Mouse (Mus musculus): ENCODE measurements at regions not wholly inside any gene's neighbourhood (a gene's known extent, or its start where the extent isn't known, plus 50 kb on each side); places are given as distances from the start of the nearest gene placed in this dataset.
"Not testable (repeated sequence)": the region's sequence is repeated elsewhere in the genome, so short reads cannot be mapped to it uniquely, and the experiment has no call there.

DNA sequence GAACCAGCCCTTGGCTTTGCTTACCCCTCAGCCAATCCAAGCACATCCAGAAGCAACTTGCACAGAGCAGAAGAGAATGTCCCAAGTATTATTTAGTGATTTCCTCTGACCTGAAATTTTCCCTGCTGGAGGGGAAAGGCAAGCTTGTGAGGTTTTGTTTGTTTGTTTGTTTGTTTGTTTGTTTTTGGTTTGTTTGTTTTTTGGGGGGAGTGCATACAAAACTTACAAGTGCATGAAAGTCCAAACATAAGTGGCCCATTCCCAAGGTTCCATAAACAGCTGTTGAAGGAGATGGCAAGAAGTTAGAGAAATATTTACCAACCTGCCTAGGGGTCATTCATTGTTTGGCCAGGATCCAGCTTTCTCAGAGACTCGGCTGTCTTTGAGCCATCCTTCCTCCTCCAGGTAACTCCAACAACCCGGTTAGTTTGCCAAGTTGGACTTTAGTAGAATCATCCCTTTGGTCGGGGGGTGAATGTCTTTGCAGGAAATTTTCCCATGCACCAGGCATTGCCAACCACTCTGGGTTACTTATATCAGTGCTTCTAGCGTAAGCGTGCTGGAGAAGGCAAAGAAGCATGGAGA, 175.3 kb downstream of the Ifng start:
- H3K9ac ChIP-seq (ENCODE audit: low read depth, low read length), result no peak overlapping the region
- no peaks in the 10 kb centered on the region for H3K36me3 ChIP-seq (ENCODE audit: control insufficient read depth, insufficient read depth, low read length)
- no peak overlapping the region for H3K4me3 ChIP-seq (ENCODE audit: insufficient read depth, low read depth, low read length)
- H3K27ac ChIP-seq (replicated peaks; ENCODE audit: insufficient read depth, low read depth, low read length), result no peak overlapping the region
- no peaks in the 10 kb centered on the region for H3K79me2 ChIP-seq (ENCODE audit: control insufficient read depth, insufficient read depth, low read length)
- 79% methylated on average over 5 of the region's 5 CpGs for WGBS
- H3K27me3 ChIP-seq (ENCODE audit: control insufficient read depth, insufficient read depth, low read length), result no peaks in the 10 kb centered on the region
- H3K4me1 ChIP-seq (ENCODE audit: control insufficient read depth, insufficient read depth, low read length), result no peaks in the 10 kb centered on the region
- DNase-seq (ENCODE audit: extremely low read depth, low read depth, low spot score), result no peak
- no peak for TF ChIP-seq CTCF (IDR thresholded peaks at IDR 0.05; ENCODE audit: low read depth, low read length)
- no peak for TF ChIP-seq POLR2A (IDR thresholded peaks at IDR 0.05; ENCODE audit: extremely low read depth, insufficient read depth, low read length)

DNA sequence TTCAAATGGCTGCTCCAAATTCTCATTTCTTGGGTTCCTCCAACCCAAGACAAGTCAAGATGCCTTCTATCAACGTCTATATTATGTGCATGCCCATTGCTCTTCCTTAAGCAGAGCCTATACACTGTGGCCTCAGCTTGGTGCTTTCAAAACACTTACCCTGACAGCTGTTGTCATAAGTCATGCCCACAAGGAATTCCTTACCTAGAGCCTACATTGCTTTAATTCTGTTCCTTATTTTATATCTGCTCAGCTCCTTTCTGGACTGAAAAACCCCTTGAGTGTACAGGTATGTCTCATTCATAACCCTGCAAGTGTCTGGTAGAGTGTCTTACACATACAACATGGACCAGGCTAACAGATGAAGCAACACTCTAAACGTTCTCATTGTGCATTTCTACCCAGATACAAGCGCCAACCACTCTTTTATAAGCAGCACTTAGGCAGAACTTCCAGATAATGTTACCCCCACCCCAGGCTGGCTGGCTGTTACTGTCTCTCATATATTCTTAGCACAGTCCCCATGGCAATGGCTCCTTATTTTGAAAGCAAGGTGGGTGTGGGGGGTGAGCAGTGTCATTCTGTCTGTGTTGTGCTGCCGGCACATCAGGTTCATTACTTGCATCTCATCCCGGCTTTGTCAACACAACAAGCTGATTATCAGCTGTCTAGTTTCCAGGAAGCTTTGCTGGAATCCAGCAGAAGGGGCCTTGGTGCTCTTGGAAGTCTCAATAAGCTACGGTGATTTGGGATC, 176.6 kb downstream of the Ifng start:
- Histone ChIP-seq H3K4me3 (ENCODE audit: insufficient read depth, low read depth, low read length) (no peak overlapping the region), H3K27me3 (ENCODE audit: control insufficient read depth, insufficient read depth, low read length) (no peaks in the 10 kb centered on the region), H3K9ac (ENCODE audit: low read depth, low read length) (no peak overlapping the region), H3K36me3 (ENCODE audit: control insufficient read depth, insufficient read depth, low read length) (no peaks in the 10 kb centered on the region), H3K4me1 (ENCODE audit: control insufficient read depth, insufficient read depth, low read length) (no peaks in the 10 kb centered on the region), H3K27ac (replicated peaks; ENCODE audit: insufficient read depth, low read depth, low read length) (no peak overlapping the region), H3K79me2 (ENCODE audit: control insufficient read depth, insufficient read depth, low read length) (no peaks in the 10 kb centered on the region)
- DNase-seq (ENCODE audit: extremely low read depth, low read depth, low spot score), result no peak
- WGBS, result 72% methylated on average over 6 of the region's 6 CpGs
- TF ChIP-seq CTCF (IDR thresholded peaks at IDR 0.05; ENCODE audit: low read depth, low read length), result no peak
- no peak for TF ChIP-seq POLR2A (IDR thresholded peaks at IDR 0.05; ENCODE audit: extremely low read depth, insufficient read depth, low read length)

DNA sequence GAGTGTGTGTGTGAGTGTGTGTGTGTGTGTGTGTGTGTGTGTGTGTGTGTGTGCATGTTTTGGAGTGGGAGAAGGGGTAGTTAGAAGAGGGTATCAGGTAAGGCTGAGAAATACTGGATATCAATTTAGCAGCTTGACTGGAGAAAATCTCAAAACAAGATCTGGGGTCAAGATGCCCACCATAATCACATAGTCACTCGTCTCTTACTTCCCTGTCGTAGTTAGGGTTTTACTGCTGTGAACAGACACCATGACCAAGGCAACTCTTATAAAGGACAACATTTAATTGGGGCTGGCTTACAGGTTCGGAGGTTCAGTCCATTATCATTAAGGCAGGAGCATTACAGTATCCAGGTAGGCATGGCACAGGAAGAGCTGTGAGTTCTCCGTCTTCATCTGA, 177.4 kb downstream of the Ifng start:
- H3K27me3 ChIP-seq (ENCODE audit: control insufficient read depth, insufficient read depth, low read length); H3K79me2 ChIP-seq (ENCODE audit: control insufficient read depth, insufficient read depth, low read length); H3K9ac ChIP-seq (ENCODE audit: low read depth, low read length); H3K4me1 ChIP-seq (ENCODE audit: control insufficient read depth, insufficient read depth, low read length); H3K36me3 ChIP-seq (ENCODE audit: control insufficient read depth, insufficient read depth, low read length); H3K27ac ChIP-seq (replicated peaks; ENCODE audit: insufficient read depth, low read depth, low read length); H3K4me3 ChIP-seq (ENCODE audit: insufficient read depth, low read depth, low read length); DNase-seq (ENCODE audit: extremely low read depth, low read depth, low spot score): not testable (repeated sequence)
- WGBS, result 94% methylated on average over 4 of the region's 4 CpGs

DNA sequence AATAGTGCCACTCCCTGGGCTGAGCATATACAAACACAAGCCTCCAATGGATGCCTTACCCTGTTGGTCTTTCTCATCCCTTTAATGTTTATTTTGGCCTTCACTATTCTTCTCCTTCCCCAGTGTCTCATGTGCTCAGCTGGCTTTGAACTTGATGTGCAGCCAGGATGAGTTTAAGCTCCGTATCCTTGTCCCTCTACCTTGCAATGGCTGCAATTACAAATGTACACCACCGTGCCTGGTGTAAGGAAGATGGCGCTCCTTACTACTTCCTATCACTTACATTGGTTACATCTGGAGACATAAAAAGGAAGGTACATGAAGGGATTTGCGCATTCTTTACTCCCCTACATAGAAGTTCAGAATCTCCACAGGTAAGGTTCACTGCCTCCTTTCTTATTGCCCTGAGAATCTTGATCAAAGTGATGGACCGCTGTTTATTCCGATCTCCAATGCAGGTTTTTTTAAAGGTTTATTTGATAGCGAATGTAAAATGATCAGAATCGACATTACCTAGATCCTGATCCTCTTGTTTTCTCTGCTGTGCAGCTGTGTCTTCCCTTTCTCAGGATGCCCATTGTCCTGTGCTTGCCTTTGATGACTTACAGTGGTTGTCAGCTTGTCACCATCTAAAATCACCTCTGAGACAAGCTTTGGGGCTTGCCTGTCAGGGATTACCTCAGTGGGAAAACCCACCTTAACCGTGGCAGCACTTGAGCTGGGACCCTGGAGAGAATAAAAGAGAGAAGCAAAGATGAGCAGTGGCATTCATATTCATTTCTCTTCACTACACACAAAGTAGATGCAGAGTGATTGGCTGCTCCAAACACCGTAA, 178.1 kb downstream of the Ifng start:
- Histone ChIP-seq H3K4me3 (ENCODE audit: insufficient read depth, low read depth, low read length) (no peak overlapping the region), H3K4me1 (ENCODE audit: control insufficient read depth, insufficient read depth, low read length) (no peaks in the 10 kb centered on the region), H3K9ac (ENCODE audit: low read depth, low read length) (no peak overlapping the region), H3K27me3 (ENCODE audit: control insufficient read depth, insufficient read depth, low read length) (no peaks in the 10 kb centered on the region), H3K27ac (replicated peaks; ENCODE audit: insufficient read depth, low read depth, low read length) (no peak overlapping the region), H3K79me2 (ENCODE audit: control insufficient read depth, insufficient read depth, low read length) (no peaks in the 10 kb centered on the region), H3K36me3 (ENCODE audit: control insufficient read depth, insufficient read depth, low read length) (no peaks in the 10 kb centered on the region)
- TF ChIP-seq CTCF (IDR thresholded peaks at IDR 0.05; ENCODE audit: low read depth, low read length), result no peak
- TF ChIP-seq POLR2A (IDR thresholded peaks at IDR 0.05; ENCODE audit: extremely low read depth, insufficient read depth, low read length), result no peak
- WGBS, result 95% methylated on average over 10 of the region's 10 CpGs
- no peak for DNase-seq (ENCODE audit: extremely low read depth, low read depth, low spot score)

DNA sequence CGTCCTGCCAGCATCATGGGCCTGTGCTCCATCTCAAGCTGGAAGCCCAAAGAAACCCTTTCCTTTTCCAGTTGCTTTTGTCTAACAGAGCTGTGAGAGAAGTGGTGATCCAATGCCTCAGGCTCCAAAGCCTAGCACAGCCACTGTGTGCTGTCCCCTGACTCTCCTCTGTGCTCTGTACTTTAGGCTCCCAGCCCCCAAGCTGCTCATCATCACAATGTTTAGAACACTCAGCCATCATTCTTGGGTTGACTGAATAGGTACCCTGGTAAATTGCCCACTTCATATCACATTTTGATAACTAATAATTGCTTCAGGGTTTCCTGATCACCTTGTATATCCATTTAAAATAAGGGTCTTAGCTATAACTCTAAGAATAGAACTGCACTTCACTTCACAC, 178.8 kb downstream of the Ifng start:
- H3K27me3 ChIP-seq (ENCODE audit: control insufficient read depth, insufficient read depth, low read length), result no peaks in the 10 kb centered on the region
- no peak for TF ChIP-seq CTCF (IDR thresholded peaks at IDR 0.05; ENCODE audit: low read depth, low read length)
- no peak for TF ChIP-seq POLR2A (IDR thresholded peaks at IDR 0.05; ENCODE audit: extremely low read depth, insufficient read depth, low read length)
- no peak overlapping the region for H3K27ac ChIP-seq (replicated peaks; ENCODE audit: insufficient read depth, low read depth, low read length)
- H3K9ac ChIP-seq (ENCODE audit: low read depth, low read length), result no peak overlapping the region
- 93% methylated on average over 1 of the region's 1 CpGs for WGBS
- no peaks in the 10 kb centered on the region for H3K4me1 ChIP-seq (ENCODE audit: control insufficient read depth, insufficient read depth, low read length)
- no peak overlapping the region for H3K4me3 ChIP-seq (ENCODE audit: insufficient read depth, low read depth, low read length)
- no peak for DNase-seq (ENCODE audit: extremely low read depth, low read depth, low spot score)
- H3K36me3 ChIP-seq (ENCODE audit: control insufficient read depth, insufficient read depth, low read length), result no peaks in the 10 kb centered on the region
- H3K79me2 ChIP-seq (ENCODE audit: control insufficient read depth, insufficient read depth, low read length), result no peaks in the 10 kb centered on the region

DNA sequence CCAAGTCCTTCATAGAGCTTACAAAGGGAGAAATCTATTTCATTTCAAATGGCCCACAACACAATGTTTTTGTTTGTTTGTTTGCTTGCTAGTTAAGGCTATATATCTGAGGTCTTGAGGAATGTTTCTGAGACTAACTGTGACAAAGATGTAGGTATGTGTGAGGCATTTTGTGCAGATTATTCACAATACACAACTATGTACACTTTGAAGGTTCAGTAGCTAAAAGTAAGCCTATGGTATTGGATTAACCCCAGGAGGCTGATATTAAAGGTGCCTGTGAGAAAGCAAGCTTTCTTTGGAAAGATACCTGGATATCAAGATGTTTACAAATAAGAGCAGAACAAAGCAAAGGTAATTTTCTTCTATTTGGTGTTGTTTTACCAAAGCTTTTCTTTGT, 179.8 kb downstream of the Ifng start:
- TF ChIP-seq POLR2A (IDR thresholded peaks at IDR 0.05; ENCODE audit: extremely low read depth, insufficient read depth, low read length) (no peak), CTCF (IDR thresholded peaks at IDR 0.05; ENCODE audit: low read depth, low read length) (no peak)
- no peak overlapping the region for H3K9ac ChIP-seq (ENCODE audit: low read depth, low read length)
- no peak for DNase-seq (ENCODE audit: extremely low read depth, low read depth, low spot score)
- no peak overlapping the region for H3K27ac ChIP-seq (replicated peaks; ENCODE audit: insufficient read depth, low read depth, low read length)
- no peak overlapping the region for H3K4me3 ChIP-seq (ENCODE audit: insufficient read depth, low read depth, low read length)
- no peaks in the 10 kb centered on the region for H3K79me2 ChIP-seq (ENCODE audit: control insufficient read depth, insufficient read depth, low read length)
- no peaks in the 10 kb centered on the region for H3K27me3 ChIP-seq (ENCODE audit: control insufficient read depth, insufficient read depth, low read length)
- no peaks in the 10 kb centered on the region for H3K4me1 ChIP-seq (ENCODE audit: control insufficient read depth, insufficient read depth, low read length)
- no peaks in the 10 kb centered on the region for H3K36me3 ChIP-seq (ENCODE audit: control insufficient read depth, insufficient read depth, low read length)

Measured in liver, adult 2 months (tissue).